Mouse (Mus musculus): ENCODE data around the gene Man2a2. TPM values are rescaled to one million over a fixed set of nuclear protein-coding genes. Genes with fewer than 3 reads are reported as not detected.

The Man2a2 gene
- polyA plus RNA-seq, 1 experiment = 40.4 TPM

- TF ChIP-seq POLR2A (IDR thresholded peaks at IDR 0.05; ENCODE audit: low read depth, low read length) (no peak), CTCF (conservative IDR thresholded peaks at IDR 0.05; ENCODE audit: insufficient read depth, insufficient read length, low read depth, low read length) (no peak)
- H3K4me1 ChIP-seq (ENCODE audit: control insufficient read depth, insufficient read depth, low read length) = no peaks in the 10 kb centered on the region
- no peak for DNase-seq
- no peak overlapping the region for H3K27ac ChIP-seq (ENCODE audit: insufficient read depth, low read depth, low read length)
- no peaks in the 10 kb centered on the region for H3K27me3 ChIP-seq (replicated peaks; ENCODE audit: control insufficient read depth, insufficient read depth, low read length)
- H3K4me3 ChIP-seq (ENCODE audit: insufficient read depth, low read depth, low read length) = no peak overlapping the region
- 78% methylated on average over 9 of the region's 9 CpGs for WGBS
- no peaks in the 10 kb centered on the region for H3K36me3 ChIP-seq (ENCODE audit: control insufficient read depth, insufficient read depth, low read length)
Observed at GRCm38 (mm10) chr7:80413512-80414302, 42.5 kb upstream of the Man2a2 start.

- H3K4me3 ChIP-seq (ENCODE audit: insufficient read depth, low read depth, low read length) = no peak overlapping the region
- H3K36me3 ChIP-seq (ENCODE audit: control insufficient read depth, insufficient read depth, low read length) = no peaks in the 10 kb centered on the region
- no peaks in the 10 kb centered on the region for H3K27me3 ChIP-seq (replicated peaks; ENCODE audit: control insufficient read depth, insufficient read depth, low read length)
- WGBS = 90% methylated on average over 5 of the region's 5 CpGs
- DNase-seq = no peak
- H3K4me1 ChIP-seq (ENCODE audit: control insufficient read depth, insufficient read depth, low read length) = no peaks in the 10 kb centered on the region
- no peak overlapping the region for H3K27ac ChIP-seq (ENCODE audit: insufficient read depth, low read depth, low read length)
- TF ChIP-seq CTCF (conservative IDR thresholded peaks at IDR 0.05; ENCODE audit: insufficient read depth, insufficient read length, low read depth, low read length) (no peak), POLR2A (IDR thresholded peaks at IDR 0.05; ENCODE audit: low read depth, low read length) (no peak)
Observed at GRCm38 (mm10) chr7:80412781-80413180, 41.6 kb upstream of the Man2a2 start.

DNA sequence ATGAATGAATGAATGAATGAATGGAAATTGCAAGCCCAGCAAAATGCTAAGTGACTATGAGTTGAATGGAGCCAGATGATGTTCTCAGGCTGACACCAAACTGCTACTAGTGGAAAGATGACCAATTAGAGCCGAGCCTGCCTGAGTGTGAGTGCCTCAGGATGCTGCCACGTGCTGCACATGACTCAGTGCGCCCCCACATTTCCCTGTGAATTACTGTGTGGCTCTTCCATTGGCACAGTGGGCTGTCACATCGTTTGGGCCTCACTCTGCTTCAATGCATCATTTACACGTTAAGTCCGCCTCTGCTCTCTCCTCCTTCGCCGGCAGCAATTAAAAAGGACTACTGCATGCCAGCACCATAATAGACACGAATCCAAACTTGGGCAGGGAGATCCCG is 41.1 kb upstream of the Man2a2 start:
- no peaks in the 10 kb centered on the region for H3K4me1 ChIP-seq (ENCODE audit: control insufficient read depth, insufficient read depth, low read length)
- no peaks in the 10 kb centered on the region for H3K36me3 ChIP-seq (ENCODE audit: control insufficient read depth, insufficient read depth, low read length)
- 77% methylated on average over 10 of the region's 10 CpGs for WGBS
- H3K27me3 ChIP-seq (replicated peaks; ENCODE audit: control insufficient read depth, insufficient read depth, low read length) = no peaks in the 10 kb centered on the region
- no peak overlapping the region for H3K4me3 ChIP-seq (ENCODE audit: insufficient read depth, low read depth, low read length)
- H3K27ac ChIP-seq (ENCODE audit: insufficient read depth, low read depth, low read length) = no peak overlapping the region
- no peak for TF ChIP-seq POLR2A (IDR thresholded peaks at IDR 0.05; ENCODE audit: low read depth, low read length)
- no peak for TF ChIP-seq CTCF (conservative IDR thresholded peaks at IDR 0.05; ENCODE audit: insufficient read depth, insufficient read length, low read depth, low read length)
- DNase-seq = no peak

GRCm38 (mm10) chr7:80410380-80410779 is 39.2 kb upstream of the Man2a2 start:
- no peaks in the 10 kb centered on the region for H3K4me1 ChIP-seq (ENCODE audit: control insufficient read depth, insufficient read depth, low read length)
- H3K27ac ChIP-seq (ENCODE audit: insufficient read depth, low read depth, low read length) = no peak overlapping the region
- H3K4me3 ChIP-seq (ENCODE audit: insufficient read depth, low read depth, low read length) = no peak overlapping the region
- no peak for DNase-seq
- no peaks in the 10 kb centered on the region for H3K36me3 ChIP-seq (ENCODE audit: control insufficient read depth, insufficient read depth, low read length)
- H3K27me3 ChIP-seq (replicated peaks; ENCODE audit: control insufficient read depth, insufficient read depth, low read length) = no peaks in the 10 kb centered on the region
- 72% methylated on average over 9 of the region's 9 CpGs for WGBS
- TF ChIP-seq POLR2A (IDR thresholded peaks at IDR 0.05; ENCODE audit: low read depth, low read length) (no peak), CTCF (conservative IDR thresholded peaks at IDR 0.05; ENCODE audit: insufficient read depth, insufficient read length, low read depth, low read length) (no peak)

GRCm38 (mm10) chr7:80407712-80408111 is 36.5 kb upstream of the Man2a2 start:
- no peak for TF ChIP-seq POLR2A (IDR thresholded peaks at IDR 0.05; ENCODE audit: low read depth, low read length)
- no peak for TF ChIP-seq CTCF (conservative IDR thresholded peaks at IDR 0.05; ENCODE audit: insufficient read depth, insufficient read length, low read depth, low read length)
- no peaks in the 10 kb centered on the region for H3K36me3 ChIP-seq (ENCODE audit: control insufficient read depth, insufficient read depth, low read length)
- no peak for DNase-seq
- no peaks in the 10 kb centered on the region for H3K27me3 ChIP-seq (replicated peaks; ENCODE audit: control insufficient read depth, insufficient read depth, low read length)
- H3K4me3 ChIP-seq (ENCODE audit: insufficient read depth, low read depth, low read length) = no peak overlapping the region
- no peak overlapping the region for H3K27ac ChIP-seq (ENCODE audit: insufficient read depth, low read depth, low read length)
- WGBS = 73% methylated on average over 9 of the region's 9 CpGs
- no peaks in the 10 kb centered on the region; the same call in 1 of the 2 replicates for H3K4me1 ChIP-seq (ENCODE audit: control insufficient read depth, insufficient read depth, low read length)

- no peak overlapping the region for H3K27ac ChIP-seq (ENCODE audit: insufficient read depth, low read depth, low read length)
- no peak for TF ChIP-seq POLR2A (IDR thresholded peaks at IDR 0.05; ENCODE audit: low read depth, low read length)
- TF ChIP-seq CTCF (conservative IDR thresholded peaks at IDR 0.05; ENCODE audit: insufficient read depth, insufficient read length, low read depth, low read length) = no peak
- no peaks in the 10 kb centered on the region; the same call in 1 of the 2 replicates for H3K4me1 ChIP-seq (ENCODE audit: control insufficient read depth, insufficient read depth, low read length)
- no peak for DNase-seq
- H3K4me3 ChIP-seq (ENCODE audit: insufficient read depth, low read depth, low read length) = no peak overlapping the region
- no peaks in the 10 kb centered on the region for H3K36me3 ChIP-seq (ENCODE audit: control insufficient read depth, insufficient read depth, low read length)
- no peaks in the 10 kb centered on the region for H3K27me3 ChIP-seq (replicated peaks; ENCODE audit: control insufficient read depth, insufficient read depth, low read length)
- 82% methylated on average over 3 of the region's 3 CpGs for WGBS
Observed at GRCm38 (mm10) chr7:80406186-80406585, 35.0 kb upstream of the Man2a2 start.

DNA sequence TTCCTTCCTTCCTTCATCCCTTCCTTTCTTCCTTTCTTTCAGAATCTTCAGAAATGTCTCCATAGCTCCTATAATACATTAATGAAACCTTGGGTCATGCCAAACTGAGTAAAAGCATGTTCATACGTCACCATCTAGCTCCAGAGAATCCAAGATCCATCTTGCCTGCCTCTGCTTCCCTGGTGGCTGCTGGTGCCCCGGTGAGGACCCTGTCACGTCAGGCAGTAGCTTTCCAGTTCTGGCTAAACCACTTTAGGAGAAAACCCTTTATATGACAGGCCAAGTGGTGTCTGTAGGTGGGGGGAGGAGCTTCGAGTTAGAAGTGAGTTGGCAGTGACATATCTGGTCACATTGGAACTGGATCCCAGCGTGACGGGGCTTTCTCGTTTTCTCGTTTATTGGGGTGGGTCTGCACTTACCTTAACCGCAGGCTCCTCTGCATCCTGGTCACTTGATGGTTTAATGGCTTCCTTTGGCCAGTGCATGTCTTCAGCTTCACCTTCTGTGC is 34.1 kb upstream of the Man2a2 start, which contains the start of gene Furin:
Furin (minus strand) TSS at position 249 of the 508 bp plus-strand sequence.
- H3K36me3 ChIP-seq (ENCODE audit: control insufficient read depth, insufficient read depth, low read length) = no peaks in the 10 kb centered on the region
- H3K27ac ChIP-seq (ENCODE audit: insufficient read depth, low read depth, low read length) = no peak within 1 kb of the TSS
- H3K4me1 ChIP-seq (ENCODE audit: control insufficient read depth, insufficient read depth, low read length) = peaks cover 7% of the 10 kb centered on the region
- WGBS = 73% methylated on average over 9 of the region's 9 CpGs
- no peak for TF ChIP-seq CTCF (conservative IDR thresholded peaks at IDR 0.05; ENCODE audit: insufficient read depth, insufficient read length, low read depth, low read length)
- no peak within 1 kb of the TSS for H3K4me3 ChIP-seq (ENCODE audit: insufficient read depth, low read depth, low read length)
- DNase-seq = no peak
- H3K27me3 ChIP-seq (replicated peaks; ENCODE audit: control insufficient read depth, insufficient read depth, low read length) = no peaks in the 10 kb centered on the region
